Mouse (Mus musculus) spleen, embryonic (tissue): ENCODE measurements around the gene Zdhhc24.

Experiments
- CTCF ChIA-PET: fragments of 350-600 bp; sonication (Branson Sonifier 250); formaldehyde crosslinking; loops from one replicate; lab custom pipeline; 2022; lab: Charles Lee

Gene Zdhhc24

DNA sequence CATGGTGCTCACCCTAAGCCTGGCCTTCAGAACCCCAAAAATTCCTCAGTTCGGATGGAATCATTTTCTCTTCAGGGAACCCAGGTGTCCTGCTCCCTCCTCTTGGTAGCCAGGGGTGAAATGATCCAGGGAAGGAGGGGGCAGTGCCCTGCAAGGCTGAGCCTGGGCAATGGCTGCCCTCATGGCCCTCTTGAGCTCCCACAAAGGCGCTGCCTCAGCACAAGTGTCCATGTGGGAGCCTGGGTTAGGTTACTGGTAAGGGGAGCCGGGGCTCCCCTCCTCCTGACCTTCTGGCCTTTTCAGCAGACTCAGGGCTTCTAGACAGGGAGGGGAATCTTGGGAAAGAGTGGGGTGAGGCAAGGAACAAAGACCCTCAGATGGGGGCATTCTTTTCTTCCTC is 1.7 kb upstream of the Zdhhc24 start:
- CTCF ChIA-PET, result no interaction called here

DNA sequence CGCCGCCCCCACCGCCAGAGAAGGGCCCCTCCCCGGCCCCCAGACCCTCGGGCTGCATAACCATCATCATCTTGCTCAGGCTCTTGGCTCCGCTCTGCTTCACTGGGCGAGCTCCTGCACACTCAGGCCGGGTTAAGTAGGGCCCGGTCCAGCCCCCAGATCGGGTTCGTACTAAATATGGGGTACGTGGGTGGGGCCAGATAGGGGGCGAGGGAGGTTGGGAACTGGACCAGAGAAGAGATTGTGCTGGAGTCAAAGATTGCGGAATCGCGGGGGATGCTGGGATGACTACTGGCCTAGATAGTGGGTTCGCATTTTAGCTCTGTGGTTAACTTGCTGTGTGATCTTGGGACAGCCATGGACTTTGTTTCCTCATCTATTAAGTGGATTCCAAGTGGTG is 683 bp upstream of the Zdhhc24 start, which contains the start of gene Actn3:
Actn3 (minus strand) TSS at position 125 of the 400 bp plus-strand sequence.
- CTCF ChIA-PET, result interaction anchor here (0.5 kb wide), 1 partner anchor 375 kb away, joined by 3 read pairs; no protein-coding TSS in a partner anchor

DNA sequence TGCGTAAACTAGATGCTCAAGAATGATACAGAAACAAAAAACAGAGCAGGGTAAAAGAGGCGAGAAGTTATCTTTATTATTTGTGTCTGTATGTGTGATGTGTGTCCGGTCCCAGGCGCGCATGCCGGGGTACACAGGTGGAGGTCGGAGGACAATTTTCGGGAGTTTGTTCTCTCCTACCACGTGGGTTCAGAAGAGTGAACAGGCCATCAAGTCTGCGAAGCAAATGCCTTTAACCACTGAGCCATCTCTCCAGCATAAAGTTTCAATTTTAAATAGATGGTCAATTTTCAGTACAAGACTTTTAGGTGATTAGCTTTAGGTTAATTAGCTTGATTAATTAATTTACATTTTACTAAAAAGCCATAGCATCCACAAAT is 846 bp downstream of the Zdhhc24 start:
- CTCF ChIA-PET, result no interaction called here

DNA sequence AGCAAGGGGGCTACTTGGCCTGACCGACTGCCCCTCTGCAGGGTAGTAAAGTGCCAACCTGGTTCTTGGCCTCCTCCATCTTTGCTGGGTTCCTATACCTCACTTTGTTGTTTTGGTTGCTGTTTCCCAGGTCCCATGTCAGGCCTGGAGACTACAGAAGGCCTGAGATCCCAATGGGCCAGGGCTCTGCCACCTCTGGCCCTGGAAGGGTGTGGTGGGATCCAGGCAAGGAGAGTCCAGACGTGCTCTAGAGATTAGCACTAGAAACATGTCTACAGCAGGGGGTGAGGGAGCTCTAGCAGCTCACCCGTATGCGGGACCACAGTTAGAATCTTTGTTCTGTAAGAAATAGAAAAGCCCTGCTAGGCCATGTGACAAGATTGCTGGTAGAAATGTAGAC is 5.5 kb downstream of the Zdhhc24 start:
- CTCF ChIA-PET, result no interaction called here

DNA sequence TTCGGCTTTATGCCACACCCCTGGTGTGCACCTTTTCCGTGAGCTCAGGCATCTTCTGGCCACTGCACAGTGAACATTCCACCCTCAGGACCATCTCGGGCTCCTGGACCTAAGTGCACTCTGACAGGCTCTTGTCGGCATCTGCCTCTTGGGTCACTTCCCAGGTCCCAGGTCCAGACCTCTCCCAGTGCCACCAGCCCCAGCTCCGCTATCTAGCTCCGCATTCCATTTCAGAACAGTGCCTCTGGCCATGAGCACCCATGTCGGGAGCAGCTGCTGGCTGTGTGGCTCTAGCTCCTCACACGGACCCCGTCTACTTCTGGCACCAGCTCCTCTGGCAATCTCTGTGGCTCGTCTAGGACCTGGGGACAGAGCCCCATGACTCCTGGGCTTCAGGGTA is 11.3 kb downstream of the Zdhhc24 start:
- CTCF ChIA-PET, result no interaction called here

DNA sequence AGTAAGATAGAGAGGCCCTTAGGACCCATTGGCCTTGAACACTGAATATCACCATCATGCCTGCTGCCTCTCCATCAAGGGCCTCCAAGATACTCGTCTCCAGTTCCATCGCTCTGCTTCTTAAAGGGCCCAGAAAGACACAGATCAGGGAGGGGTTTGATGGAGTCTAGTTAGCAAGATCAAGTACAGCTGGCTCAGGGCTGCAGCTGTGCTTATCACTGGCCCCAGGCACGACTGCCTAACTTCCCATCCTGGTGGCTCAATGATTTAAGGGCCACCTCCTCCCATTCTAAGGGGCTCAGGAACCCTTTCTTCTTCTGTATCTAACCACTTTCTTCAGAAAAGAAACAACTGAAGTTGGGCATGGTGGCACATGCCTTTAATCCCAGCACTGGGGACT is 13.3 kb downstream of the Zdhhc24 start:
- CTCF ChIA-PET, result no interaction called here

DNA sequence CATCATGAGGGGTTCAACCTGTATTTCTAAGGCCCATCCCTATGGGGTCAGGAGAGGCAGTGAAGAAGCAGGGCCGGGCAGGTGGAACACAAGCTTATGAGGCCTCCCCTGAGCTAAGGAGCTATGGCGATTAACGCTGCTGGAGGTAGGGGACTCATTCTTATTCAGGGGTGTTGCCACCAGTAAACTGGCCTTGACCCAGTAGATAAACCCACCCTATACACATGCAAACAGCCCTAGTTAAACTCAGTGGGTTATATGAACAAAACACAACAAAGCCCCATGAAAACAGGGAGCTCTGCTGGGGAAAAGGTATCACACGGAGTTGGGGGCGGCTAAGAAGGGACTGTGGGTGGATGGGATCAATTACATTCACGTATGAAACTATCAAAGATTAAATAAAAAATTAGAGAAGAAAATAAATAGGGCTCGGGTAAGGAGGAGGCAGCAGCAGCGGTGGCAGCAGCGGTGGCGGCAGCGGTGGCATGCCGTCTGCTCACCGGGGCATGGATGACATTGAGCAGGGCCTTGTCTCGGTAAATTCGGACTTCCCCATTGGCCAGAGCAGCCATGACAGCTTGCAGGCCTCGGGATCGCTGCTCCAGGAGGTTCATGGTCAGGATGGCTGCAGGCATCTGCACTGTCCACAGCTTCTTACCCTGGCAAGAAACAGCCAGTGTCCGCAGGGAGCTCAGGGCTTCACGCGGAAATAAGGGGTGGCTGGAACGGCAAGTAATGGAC is 18.5 kb downstream of the Zdhhc24 start:
- CTCF ChIA-PET, result interaction anchor here (0.9 kb wide), 1 partner anchor 12 kb away, joined by 3 read pairs; no protein-coding TSS in a partner anchor

DNA sequence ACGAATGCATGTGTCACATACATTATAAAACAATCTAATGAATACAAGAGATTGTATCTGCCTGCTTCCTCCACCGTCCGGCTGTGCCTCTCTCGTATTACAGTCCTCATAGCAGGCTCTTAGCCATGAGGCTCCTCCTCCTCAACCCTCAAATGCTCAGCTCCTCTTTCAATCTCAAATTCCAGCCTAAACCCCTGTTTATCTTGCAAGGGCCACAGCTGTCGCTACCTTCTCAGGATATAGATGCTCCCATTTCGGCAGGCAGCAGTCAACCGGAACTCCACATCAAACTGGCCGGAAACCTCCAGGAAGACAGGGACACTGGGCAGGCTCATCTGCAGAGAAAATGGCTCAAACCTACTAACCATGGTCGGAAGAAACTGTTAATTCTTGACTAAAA is 20.5 kb downstream of the Zdhhc24 start:
- CTCF ChIA-PET, result no interaction called here

DNA sequence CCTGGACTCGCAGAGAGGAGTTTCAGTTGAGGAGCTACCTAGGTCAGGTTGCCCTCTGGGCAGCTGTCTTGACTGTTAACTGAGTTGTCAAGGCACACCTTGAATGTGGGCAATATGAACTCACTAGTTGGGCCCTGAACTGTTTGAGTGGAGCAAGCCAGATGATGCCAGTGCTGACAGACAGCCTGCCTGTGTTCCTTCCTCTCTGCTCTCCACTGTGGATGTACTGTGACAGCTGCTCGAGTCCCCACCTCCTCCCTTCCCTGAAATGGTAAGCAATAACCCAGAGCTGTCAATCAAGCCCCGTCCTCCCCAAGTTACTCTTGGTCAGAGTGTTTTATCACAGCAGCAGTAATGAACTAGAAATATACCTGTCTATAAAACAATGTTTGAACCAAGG is 21.4 kb downstream of the Zdhhc24 start:
- CTCF ChIA-PET, result no interaction called here

DNA sequence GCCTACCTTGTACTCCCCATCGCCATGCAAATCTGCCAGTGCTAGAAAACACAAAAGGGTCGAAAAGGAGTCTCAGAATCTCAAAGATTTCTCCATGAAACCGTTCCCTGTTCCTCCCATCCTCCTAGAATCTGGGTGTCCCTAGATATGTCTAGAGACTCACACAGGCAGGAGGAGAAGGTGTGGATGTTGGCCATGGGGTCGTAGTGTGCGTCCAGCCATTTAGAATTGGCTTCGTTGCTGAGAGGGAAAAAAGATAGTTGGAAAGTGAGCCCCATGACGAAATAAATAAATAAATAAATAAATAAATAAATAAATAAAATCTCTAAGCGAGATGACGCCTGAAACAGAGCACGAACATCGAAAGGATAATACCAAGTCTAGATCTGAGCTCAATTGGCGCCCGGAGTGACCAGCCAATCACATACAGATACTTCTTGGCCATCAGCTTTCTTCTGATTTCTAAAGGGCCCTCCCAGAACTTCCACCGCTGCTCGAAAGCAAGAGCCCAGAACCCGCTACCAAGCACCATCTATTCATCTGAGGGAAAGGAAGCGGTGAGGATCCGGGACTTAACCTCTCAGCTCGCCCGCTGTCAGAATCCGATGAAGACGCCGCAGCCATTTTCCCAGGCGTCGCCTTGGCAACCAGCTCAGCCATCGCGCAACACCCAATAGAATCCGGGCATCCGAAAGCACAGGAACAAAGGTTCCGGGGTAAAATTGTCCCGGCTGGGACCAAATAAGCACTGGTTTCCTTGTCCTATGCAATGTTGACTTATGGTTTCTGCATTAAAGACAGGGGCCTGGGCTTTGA is 27.7 kb downstream of the Zdhhc24 start, which contains the start of gene Bbs1:
Bbs1 (minus strand) TSS at position 650 of the 816 bp plus-strand sequence.
- CTCF ChIA-PET, result no interaction called here

DNA sequence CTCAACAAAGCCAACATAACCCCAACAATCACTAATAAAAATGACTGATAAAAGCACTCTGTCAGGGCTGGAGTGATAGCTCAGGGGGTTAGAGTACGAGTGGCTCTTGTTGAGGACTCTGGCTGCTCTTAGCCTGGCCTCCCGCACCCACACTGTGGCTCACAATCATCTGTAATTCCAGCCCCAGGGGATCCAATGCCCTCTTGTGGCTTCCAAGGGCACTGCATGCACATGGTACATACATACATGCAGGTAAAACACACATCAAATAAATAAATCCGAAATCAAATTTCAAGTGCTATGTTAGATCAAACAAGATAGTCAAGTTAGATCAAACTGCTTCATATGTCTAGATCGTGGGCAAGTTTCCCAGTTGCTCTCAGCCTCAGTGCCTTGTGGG is 29.6 kb downstream of the Zdhhc24 start:
- CTCF ChIA-PET, result no interaction called here

DNA sequence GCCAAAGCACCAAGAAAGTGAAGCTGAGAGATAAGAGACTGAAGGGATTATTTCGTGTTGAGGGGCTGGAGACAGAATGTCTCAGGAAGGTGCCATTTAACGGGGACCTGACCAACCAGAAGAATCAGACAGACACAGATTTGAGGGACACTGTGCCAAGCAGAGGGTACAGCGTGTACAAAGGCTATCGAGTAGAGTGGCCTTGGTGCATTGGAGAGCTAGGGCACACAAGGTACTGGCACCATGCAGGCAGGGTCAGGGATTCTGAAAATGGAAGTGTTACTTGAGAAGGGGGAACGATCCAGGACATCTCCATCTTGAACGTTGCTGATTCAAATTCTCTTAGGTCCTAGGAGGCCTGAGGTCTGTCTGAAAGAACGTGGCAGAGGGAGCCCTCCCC is 30.9 kb downstream of the Zdhhc24 start:
- CTCF ChIA-PET, result no interaction called here

DNA sequence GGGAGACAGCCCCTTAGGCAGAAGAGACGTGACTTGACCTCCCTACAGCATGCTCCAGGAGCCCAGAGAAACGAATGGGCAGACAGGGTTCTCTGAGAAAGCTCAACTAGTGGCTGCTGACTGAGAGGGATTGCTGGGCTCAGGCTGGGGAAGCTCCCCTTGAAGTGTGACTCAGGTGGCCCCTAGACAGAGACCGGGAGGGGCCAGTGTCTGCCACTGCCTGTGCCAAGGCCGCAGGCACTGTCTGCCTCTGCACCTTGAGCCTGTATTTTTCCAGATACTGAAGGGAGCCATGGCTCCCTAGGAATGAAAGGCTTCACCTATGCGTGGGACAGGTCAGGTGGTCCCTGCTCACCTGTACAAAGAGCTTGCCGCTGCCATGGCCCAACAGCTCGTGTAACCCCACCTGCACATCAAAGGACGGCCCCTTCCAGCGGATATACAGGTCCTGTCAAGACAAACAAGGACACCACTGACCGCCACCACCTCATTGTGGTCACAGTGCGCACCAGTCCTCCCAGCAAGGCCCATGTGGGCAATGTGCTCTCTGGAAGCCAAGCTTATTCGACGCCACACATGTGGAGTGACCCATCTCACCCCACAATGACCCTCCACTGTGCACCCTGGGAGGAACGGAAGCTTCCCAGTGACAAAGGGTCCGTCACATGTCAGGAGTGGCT is 37.6 kb downstream of the Zdhhc24 start:
- CTCF ChIA-PET, result no interaction called here

DNA sequence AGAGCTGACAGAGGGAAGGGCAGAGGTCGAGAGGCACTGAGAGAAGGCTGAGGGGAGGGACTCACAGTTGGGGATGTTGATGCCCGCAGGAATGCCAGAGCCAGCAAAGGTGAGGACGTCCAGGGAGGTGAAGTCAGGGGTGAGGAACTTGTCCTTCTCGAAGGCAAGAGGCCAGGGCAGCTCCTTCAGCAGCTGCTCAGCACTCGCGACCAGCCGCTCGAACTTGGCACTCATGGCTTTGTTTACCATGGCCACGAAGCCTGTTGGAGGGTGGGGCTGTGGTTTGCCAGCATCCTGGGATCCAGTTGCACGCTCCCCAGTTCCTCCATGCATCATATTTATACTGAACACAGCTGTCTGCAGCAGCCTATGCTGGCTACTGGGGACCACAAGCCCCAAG is 38.4 kb downstream of the Zdhhc24 start:
- CTCF ChIA-PET, result no interaction called here

DNA sequence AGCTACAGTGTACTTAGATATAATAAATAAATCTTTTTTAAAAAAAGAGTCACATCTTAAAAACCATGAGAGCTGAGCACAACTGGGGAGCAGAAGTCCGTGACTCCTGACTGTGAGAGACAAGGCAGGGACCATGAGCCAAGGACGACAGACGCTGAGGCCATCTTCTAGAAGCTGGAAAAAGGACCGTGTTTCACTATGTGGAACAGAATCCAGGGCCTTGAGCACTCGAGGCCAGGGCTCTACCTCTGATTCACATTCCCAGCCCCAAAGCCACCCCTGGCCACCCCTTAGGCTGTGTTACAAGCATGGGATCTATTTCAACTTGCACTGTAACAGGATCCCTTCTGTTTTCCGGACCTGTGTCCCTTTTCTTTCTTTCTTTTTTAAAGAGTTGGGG is 41.2 kb downstream of the Zdhhc24 start:
- CTCF ChIA-PET, result no interaction called here

DNA sequence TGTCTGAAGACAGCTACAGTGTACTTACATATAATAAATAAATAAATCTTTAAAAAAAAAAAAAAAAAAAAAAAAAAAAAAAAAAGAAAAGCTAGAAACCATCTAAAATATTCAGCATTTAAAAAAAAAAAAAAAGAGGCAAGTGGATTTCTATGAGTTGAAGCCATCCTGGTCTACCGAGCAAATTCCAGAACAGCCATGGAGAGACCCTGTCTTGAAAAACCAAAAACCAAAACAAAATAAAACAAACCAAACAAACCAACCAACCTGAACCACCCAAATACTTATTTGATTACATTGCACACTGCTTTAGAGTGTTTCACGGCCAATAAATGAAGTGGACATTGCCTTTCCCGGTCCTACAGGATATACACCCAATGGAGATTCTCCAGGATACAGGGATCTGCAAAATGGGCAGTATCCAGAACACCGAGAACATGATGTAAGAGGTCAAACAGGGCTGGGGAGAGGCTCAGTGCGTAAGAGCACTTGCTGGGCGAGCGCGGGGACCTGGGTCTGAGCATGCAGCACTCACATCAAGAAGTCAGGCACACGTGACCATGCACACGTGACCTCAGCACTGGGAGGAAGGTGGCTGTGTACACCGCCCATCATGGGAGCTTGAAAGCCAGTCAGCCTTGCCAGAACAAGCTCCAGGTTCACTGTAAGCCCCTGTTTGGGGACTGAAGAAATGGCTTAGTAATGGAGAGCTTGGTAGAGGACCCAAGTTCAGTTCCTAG is 46.8 kb downstream of the Zdhhc24 start:
- CTCF ChIA-PET, result interaction anchor here (0.7 kb wide), 1 partner anchor 546 kb away, joined by 3 read pairs; no protein-coding TSS in a partner anchor

DNA sequence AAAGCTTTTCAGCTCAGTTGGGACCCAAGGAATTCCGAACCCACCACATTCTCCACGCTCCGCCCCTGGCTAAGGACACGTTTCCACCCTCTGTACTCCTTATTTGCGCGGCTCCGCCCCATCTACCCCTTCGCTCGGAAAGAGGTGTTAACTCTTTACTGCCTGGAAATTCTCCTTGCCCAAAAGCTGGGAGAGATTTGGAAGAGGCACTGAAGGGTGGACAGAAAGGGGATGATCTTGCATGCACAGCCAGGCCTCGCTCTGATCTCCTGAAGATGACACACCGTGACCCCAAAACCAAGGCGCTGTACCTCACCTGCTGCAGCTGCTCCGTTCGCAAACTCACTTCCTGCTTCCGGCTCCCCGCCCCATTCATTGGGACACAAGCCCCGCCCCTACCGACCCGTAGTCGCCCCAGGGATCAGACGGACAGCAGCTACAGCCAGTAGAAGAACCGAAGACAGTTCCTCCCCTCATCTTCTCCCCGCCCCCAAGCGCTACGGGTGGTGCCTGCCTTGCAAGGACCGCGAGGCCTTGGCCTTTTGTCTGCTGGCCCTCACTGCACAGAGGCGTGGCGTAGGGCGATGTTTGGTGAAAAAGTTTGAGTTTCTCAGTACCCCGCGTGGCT is 49.5 kb downstream of the Zdhhc24 start, which contains the start of gene Dpp3:
Dpp3 (minus strand) TSS at position 384 of the 628 bp plus-strand sequence.
- CTCF ChIA-PET, result no interaction called here

DNA sequence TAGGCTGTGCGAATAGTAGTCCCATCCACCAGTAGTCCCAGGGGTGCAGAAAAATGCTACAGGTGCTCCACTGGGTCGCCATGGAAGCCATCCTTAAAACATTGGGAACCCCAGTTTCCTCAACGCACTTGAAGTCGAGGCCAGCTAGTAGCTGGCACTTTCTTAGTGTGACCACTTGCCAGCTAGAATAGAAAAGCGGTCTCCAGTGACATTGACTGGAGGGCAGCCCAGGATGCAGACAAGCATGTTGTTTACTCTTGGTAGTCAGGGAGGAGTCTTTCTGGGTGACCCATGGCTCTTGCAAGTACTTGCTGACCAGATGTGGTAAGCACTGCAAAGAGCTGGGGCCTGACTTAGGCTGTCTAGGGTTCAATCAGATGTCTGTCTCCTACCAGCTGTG is 50.3 kb downstream of the Zdhhc24 start:
- CTCF ChIA-PET, result no interaction called here
